Mouse (Mus musculus) liver, postnatal 0 days (tissue): ENCODE data around the gene Arsa. TPM values are rescaled to one million over a fixed set of nuclear protein-coding genes. Genes with fewer than 3 reads are reported as not detected.
A peak's percentile ranks its signal among the peaks of the same experiment; 100 is the strongest.

Experiments used
- ATAC-seq: fragments of 200-750 bp; cut with Nextera tagmentation; 2 replicates; pipeline ENCODE4 v1.8.0; 2017; ENCODE audit warnings: mild to moderate bottlenecking, moderate library complexity
- DNase-seq: peaks from one replicate; pipeline ENCODE4 v3.0.0-alpha.2; 2016
- H3K27ac ChIP-seq: fragments of 300-500 bp; sonication (generic); 2 replicates; pipeline ENCODE4 v1.5.1; 2014; ENCODE audit warnings: antibody characterized with exemption, moderate library complexity, mild to moderate bottlenecking, low read depth
- H3K27me3 ChIP-seq: fragments of 300-500 bp; sonication (generic); 2 replicates; pipeline ENCODE4 v1.6.1; 2014; ENCODE audit warnings: low read length, control low read depth, mixed read lengths; ENCODE audit not compliant: insufficient read depth
- H3K36me3 ChIP-seq: fragments of 300-500 bp; sonication (generic); replicated peaks from 2 replicates; pipeline ENCODE4 v1.6.1; 2014; ENCODE audit warnings: mild to moderate bottlenecking, control low read depth, low read length, moderate library complexity, mixed read lengths; ENCODE audit not compliant: insufficient read depth
- H3K4me1 ChIP-seq: fragments of 300-500 bp; sonication (generic); 2 replicates; pipeline ENCODE4 v1.6.1; 2014; ENCODE audit warnings: antibody characterized with exemption, mild to moderate bottlenecking, control low read depth; ENCODE audit not compliant: insufficient read depth
- H3K4me2 ChIP-seq: fragments of 300-500 bp; sonication (generic); 2 replicates; pipeline ENCODE4 v1.6.1; 2014; ENCODE audit warnings: low read depth, mild to moderate bottlenecking, low read length, moderate library complexity, mixed read lengths
- H3K4me3 ChIP-seq: fragments of 300-500 bp; sonication (generic); 2 replicates; pipeline ENCODE4 v1.5.1; 2014; ENCODE audit warnings: low read depth, low read length
- H3K9ac ChIP-seq: fragments of 300-500 bp; sonication (generic); replicated peaks from 2 replicates; pipeline ENCODE4 v1.6.1; 2014; ENCODE audit warnings: mild to moderate bottlenecking, moderate library complexity
- H3K9me3 ChIP-seq: fragments of 300-500 bp; sonication (generic); 2 replicates; pipeline ENCODE4 v1.6.1; 2016; ENCODE audit warnings: mild to moderate bottlenecking, control low read depth, low read length, mixed read lengths
- CTCF ChIP-seq: sonication (generic); IDR thresholded peaks from 2 replicates; pipeline ENCODE4 v1.5.1; 2016; ENCODE audit warnings: antibody characterized with exemption, low read depth
- EP300 ChIP-seq: IDR thresholded peaks from 2 replicates; pipeline ENCODE4 v1.6.1; 2016; ENCODE audit warnings: antibody characterized with exemption, low read depth, mild to moderate bottlenecking
- WGBS: fragments of 180-500 bp; shearing (Covaris S2); extraction: QIAGEN DNeasy Blood & Tissue Kit; methylation state at CpG from one replicate; pipeline ENCODE4 v1.1.7; 2014; ENCODE audit not compliant: insufficient replicate concordance; 5-methylcytosine and 5-hydroxymethylcytosine counted together
- polyA plus RNA-seq: library from polyadenylated mRNA; unstranded; fragments of >200 nt; fragmentation: Nextera tagmentation; extraction: Ambion mirVana; gene quantifications from 2 replicates; pipeline ENCODE4 v1.2.1, GENCODE M21; 2015

Gene Arsa
- polyA plus RNA-seq, 1 experiment from 2014 or later: 5.5 TPM

GRCm38 (mm10) chr15:89480584-89480983 is 3.4 kb upstream of the Arsa start:
- ATAC-seq (no peak), DNase-seq (no peak)
- H3K4me1 ChIP-seq: peaks cover 11% of the 10 kb centered on the region
- TF ChIP-seq CTCF: no peak
- no peak; the same call in 1 of the 2 replicates for TF ChIP-seq EP300
- H3K27ac ChIP-seq: no peak overlapping the region
- H3K9me3 ChIP-seq: no peaks in the 10 kb centered on the region
- 69% methylated on average over 8 of the region's 8 CpGs for WGBS
- no peak overlapping the region for H3K4me3 ChIP-seq
- no peak overlapping the region for H3K9ac ChIP-seq
- no peak overlapping the region for H3K4me2 ChIP-seq
- H3K36me3 ChIP-seq: no peaks in the 10 kb centered on the region
- H3K27me3 ChIP-seq: no peaks in the 10 kb centered on the region

GRCm38 (mm10) chr15:89478622-89479021 is 1.4 kb upstream of the Arsa start:
- no peaks in the 10 kb centered on the region for H3K27me3 ChIP-seq
- no peak overlapping the region for H3K4me2 ChIP-seq
- H3K9me3 ChIP-seq: no peaks in the 10 kb centered on the region
- DNase-seq: no peak
- 70% methylated on average over 3 of the region's 3 CpGs for WGBS
- ATAC-seq: no peak
- no peak overlapping the region for H3K4me3 ChIP-seq
- no peak overlapping the region for H3K9ac ChIP-seq
- no peak for TF ChIP-seq CTCF
- H3K27ac ChIP-seq: no peak overlapping the region
- H3K4me1 ChIP-seq: peaks cover 18% of the 10 kb centered on the region
- H3K36me3 ChIP-seq: no peaks in the 10 kb centered on the region

GRCm38 (mm10) chr15:89477806-89478205 is 581 bp upstream of the Arsa start:
- H3K4me3 ChIP-seq: no peak overlapping the region
- TF ChIP-seq CTCF (no peak), EP300 (no peak)
- H3K27me3 ChIP-seq: no peaks in the 10 kb centered on the region
- H3K9ac ChIP-seq: no peak overlapping the region
- no peaks in the 10 kb centered on the region for H3K36me3 ChIP-seq
- no peak overlapping the region for H3K27ac ChIP-seq
- H3K4me1 ChIP-seq: peaks cover 18% of the 10 kb centered on the region
- DNase-seq (no peak), ATAC-seq (no peak)
- no peaks in the 10 kb centered on the region for H3K9me3 ChIP-seq
- WGBS: 61% methylated on average over 8 of the region's 8 CpGs
- no peak overlapping the region for H3K4me2 ChIP-seq

- peak overlapping the region; percentile 66 for H3K9ac ChIP-seq
- 4% methylated on average over 5 of the region's 5 CpGs for WGBS
- TF ChIP-seq CTCF: no peak
- TF ChIP-seq EP300: no peak
Observed at GRCm38 (mm10) chr15:89476475-89476815, 780 bp downstream of the Arsa start.

GRCm38 (mm10) chr15:89475611-89476474 is 1.4 kb downstream of the Arsa start:
- Histone ChIP-seq H3K9me3 (no peaks in the 10 kb centered on the region), H3K27ac (peak overlapping the region; percentile 66), H3K36me3 (no peaks in the 10 kb centered on the region), H3K4me1 (peaks cover 18% of the 10 kb centered on the region), H3K9ac (peak overlapping the region; percentile 66), H3K4me3 (peak overlapping the region; percentile 59), H3K27me3 (no peaks in the 10 kb centered on the region), H3K4me2 (peak overlapping the region; percentile 84)
- peak; percentile 97 for ATAC-seq
- peak; percentile 95 for DNase-seq
- WGBS: 9% methylated on average over 44 of the region's 44 CpGs
- TF ChIP-seq EP300 (no peak), CTCF (no peak)

More at GRCm38 (mm10) chr15:89476475-89476815, 780 bp downstream of the Arsa start:
- DNase-seq (no peak), ATAC-seq (no peak; the same call in 1 of the 2 replicates)
- peak overlapping the region; percentile 66 for H3K27ac ChIP-seq
- H3K9me3 ChIP-seq: no peaks in the 10 kb centered on the region
- H3K4me1 ChIP-seq: peaks cover 18% of the 10 kb centered on the region
- no peaks in the 10 kb centered on the region for H3K36me3 ChIP-seq
- H3K27me3 ChIP-seq: no peaks in the 10 kb centered on the region
- H3K4me3 ChIP-seq: peak overlapping the region; percentile 59
- H3K4me2 ChIP-seq: peak overlapping the region; percentile 84

- H3K36me3 ChIP-seq: no peaks in the 10 kb centered on the region
- H3K9ac ChIP-seq: peak overlapping the region; percentile 66
- no peak for DNase-seq
- no peaks in the 10 kb centered on the region for H3K9me3 ChIP-seq
- H3K4me2 ChIP-seq: peak overlapping the region; percentile 84
- ATAC-seq: no peak
- WGBS: 60% methylated on average over 7 of the region's 7 CpGs
- no peak for TF ChIP-seq EP300
- TF ChIP-seq CTCF: no peak
- H3K4me3 ChIP-seq: peak overlapping the region; percentile 59
- no peaks in the 10 kb centered on the region for H3K27me3 ChIP-seq
- H3K4me1 ChIP-seq: peaks cover 18% of the 10 kb centered on the region
- no peak overlapping the region for H3K27ac ChIP-seq
Observed at GRCm38 (mm10) chr15:89475293-89475600, 2.0 kb downstream of the Arsa start.
